Mouse (Mus musculus) liver, postnatal 0 days (tissue): ENCODE data around the gene 0610010K14Rik.

ENCODE experiments used
- CTCF ChIP-seq: sonication (generic); IDR thresholded peaks from 2 replicates; pipeline ENCODE4 v1.5.1; 2016; ENCODE audit warnings: antibody characterized with exemption, low read depth
- EP300 ChIP-seq: IDR thresholded peaks from 2 replicates; pipeline ENCODE4 v1.6.1; 2016; ENCODE audit warnings: antibody characterized with exemption, low read depth, mild to moderate bottlenecking

DNA sequence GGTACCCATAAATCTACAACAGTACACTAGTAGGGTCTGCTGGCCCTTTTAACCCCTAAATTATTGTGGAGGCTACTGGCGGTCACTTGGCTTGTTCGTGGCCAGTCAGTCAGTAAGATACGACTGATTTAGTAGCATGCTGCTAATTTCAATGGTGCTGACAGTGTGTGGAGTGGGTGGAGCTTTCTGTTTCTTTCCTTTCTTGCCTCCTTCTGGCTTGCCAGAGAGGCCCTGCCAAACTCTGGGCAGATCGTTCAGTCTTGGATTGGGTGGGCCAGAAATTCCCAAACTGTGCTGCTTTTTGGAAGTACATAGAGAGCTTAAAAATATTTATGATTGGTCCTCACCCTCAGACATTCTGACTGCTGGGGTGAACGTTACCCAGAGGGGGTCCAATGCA, 10.6 kb downstream of the 0610010K14Rik start:
- TF ChIP-seq CTCF, result no peak
- TF ChIP-seq EP300, result no peak
